Mouse (Mus musculus) common myeloid progenitor, adult 5-6 weeks (primary cell): Measurements from ENCODE around the gene Otud5. TPM values are rescaled to one million over a fixed set of nuclear protein-coding genes. Genes with fewer than 3 reads are reported as not detected.
"Not testable (repeated sequence)": the region's sequence is repeated elsewhere in the genome, so short reads cannot be mapped to it uniquely, and the experiment has no call there.

Experiments used
- ATAC-seq: replicated peaks from 2 replicates; pipeline ENCODE4 v1.8.0; 2016; ENCODE audit warnings: low read depth, mild to moderate bottlenecking, moderate TSS enrichment, inconsistent platforms; ENCODE audit not compliant: poor library complexity, severe bottlenecking
- total RNA-seq: library from RNA; stranded (forward); fragments of 200-1000, 187-1606 nt; gene quantifications from 2 replicates; pipeline ENCODE4 v1.2.3, GENCODE M21; 2017

Otud5 gene
- total RNA-seq, 1 experiment from 2014 or later = 57.9 TPM

DNA sequence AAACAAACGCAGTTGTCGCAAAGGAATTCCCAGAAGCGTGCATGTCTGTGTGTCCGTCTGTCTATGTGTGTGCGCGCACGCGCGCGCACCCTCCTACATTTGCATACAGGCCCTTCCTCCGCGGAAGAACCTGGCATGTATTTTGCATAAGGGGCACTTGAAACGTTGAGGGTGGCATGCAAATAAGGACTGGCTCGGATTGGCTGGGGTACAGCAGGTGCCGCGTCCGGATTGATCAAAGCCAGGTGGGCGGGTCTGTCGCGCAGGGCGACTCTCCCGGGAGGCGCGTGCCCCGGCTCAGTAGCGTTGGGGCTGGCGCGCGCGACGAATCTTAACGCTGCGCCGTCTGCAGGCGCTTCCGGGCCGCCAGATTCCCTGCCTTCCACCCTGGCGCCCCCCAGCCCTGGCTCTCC is 36.8 kb downstream of the Otud5 start, which contains the start of gene Pim2:
TSS of gene Pim2 (plus strand) at position 256 of the 413 bp plus-strand sequence.
- ATAC-seq = peak; percentile 91

GRCm38 (mm10) chrX:7878495-7878894 is 37.3 kb downstream of the Otud5 start:
- ATAC-seq = no peak

DNA sequence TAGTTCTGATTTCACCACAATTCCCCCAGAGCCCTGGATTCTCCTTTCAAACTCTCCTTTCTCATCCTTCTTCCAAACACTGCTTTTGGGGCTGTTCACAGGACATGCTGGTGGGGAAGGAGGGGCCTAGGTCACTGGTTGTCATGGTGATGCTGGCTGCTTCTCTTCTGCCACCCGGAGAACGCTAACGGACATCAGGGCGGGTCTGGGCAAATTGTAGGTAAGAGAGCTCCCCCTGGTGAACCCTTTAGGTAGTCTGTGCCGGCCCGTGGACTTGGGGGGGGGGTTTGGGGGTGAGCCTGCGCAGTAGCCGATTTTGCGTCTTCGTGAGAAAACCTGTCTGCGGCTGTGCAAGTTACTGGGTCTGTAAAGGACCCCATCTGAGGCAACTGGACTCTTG is 38.7 kb downstream of the Otud5 start:
- peak; percentile 60 for ATAC-seq

DNA sequence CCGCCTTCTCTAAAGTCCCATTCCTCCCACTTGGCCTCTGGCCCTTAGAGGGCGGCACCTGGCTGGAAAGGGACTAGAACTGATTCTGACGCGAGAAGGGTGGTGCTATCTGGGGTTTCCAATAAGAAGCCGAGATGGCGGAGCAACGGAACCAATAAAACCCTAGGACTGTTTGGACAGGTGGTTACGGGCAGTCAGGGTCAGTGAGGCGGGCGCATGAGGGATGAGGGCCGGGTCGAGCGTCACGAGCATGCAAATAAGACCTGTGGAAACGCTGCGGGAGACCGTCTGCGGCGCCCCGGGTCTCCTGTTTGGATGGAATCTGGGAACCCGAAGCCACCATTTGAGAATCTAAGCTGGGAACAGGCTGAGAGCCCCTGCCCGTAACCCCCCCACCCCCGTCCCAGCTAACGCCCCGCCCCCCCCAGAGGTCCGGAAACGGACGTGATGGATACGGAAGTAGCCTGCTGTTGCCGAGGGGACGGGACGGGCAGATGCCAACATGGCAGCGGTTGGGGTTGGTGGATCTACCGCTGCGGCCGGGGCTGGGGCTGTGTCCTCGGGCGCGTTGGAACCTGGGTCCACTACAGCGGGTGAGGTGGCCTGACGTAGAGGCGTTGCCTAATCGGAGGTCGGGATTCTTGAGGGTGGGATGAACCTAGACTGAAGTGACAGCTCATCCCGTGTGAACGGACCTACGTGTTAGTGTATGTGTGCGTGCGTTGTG is 42.8 kb downstream of the Otud5 start, which contains the start of gene Slc35a2:
TSS of gene Slc35a2 (plus strand) at position 188 of the 727 bp plus-strand sequence.
- peak; percentile 85 for ATAC-seq

DNA sequence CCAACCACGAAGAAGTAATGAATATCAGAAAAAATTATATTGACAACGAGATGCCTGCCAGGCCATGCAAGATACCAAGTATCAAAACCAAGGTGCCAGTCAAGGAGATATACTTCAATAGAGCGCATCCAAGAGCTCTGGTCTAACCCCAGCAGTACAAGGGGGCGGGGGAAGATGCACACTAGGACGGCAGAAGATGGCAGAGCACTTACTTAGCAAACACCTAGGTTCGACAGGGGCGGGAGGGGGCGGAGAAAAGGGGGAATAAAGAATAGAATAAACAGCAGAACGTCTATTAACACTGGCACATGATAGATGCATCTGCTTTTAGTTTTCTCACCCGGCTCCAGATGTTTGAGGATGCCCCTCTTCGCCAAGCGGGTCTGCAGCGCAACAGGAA is 57.0 kb downstream of the Otud5 start:
- no peak for ATAC-seq

DNA sequence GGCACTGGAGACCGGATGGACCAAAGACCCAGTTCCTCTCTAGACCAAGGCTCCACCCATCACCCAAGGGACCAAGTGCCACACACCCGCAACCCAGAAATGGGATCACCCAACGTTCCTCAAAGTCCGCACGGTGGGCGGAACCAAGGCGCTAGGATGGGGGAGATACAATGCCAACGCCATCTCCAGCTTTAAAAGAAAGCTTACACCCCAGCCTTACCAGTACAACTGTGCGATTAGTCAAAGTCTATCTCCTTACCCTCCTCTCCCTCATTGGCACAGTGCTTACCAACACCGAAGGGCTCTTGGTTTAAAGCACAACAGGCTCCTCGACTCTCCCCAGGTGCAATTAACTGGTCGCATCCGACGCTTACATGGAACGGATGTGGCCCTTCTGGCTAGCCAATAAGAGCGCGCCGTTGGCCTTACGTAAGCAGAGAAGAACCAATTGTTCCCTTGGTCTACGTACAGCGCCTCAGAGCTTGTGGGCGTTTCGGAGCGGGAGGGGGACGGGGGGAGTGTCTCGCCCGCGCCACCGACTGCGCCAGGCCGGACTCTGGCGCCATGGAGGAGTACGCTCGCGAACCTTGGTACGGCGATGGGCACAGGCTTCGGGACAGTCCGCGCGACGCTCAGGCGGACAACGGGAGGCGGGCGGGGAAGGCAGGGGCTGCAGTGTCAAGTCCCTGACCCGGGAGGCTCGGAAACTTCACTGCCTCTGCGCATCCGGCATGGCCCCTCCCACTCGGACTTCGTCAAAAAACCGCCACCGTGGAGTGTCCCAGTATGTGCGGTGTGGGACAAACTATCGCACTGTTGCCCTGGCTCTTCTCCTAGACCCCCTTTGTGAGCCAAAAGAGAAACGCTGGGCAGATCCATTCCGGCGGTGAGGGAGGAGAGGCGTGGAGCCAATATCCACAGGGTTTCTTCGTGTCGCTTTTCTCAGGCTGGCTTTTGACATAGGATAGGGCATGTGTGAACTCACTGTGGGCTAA is 58.0 kb downstream of the Otud5 start, which contains the start of the genes Pqbp1 and Timm17b:
TSS of gene Pqbp1 (minus strand) at position 390 of the 995 bp plus-strand sequence.
TSS of gene Timm17b (plus strand) at position 478 of the 995 bp plus-strand sequence.
- ATAC-seq = peak; percentile 95

DNA sequence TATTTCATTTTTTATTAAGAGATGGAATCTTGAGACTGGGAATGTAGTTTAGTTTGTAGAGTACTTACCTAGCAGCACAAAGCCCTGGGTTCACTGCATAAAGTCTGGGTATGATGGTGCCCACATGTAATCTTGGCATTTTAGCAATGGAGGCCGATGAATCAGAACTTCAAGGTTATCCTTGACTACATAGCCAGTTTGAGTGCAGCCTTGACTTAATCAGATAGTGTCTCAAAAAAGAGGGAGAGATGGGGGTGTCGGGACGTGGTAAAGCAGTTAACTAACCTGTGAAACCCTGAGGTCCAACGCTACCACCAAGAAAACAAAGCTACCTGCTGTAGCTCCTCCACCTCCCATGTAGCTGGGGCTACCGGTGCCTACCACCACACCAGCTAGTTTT is 63.3 kb downstream of the Otud5 start:
- ATAC-seq = no peak

DNA sequence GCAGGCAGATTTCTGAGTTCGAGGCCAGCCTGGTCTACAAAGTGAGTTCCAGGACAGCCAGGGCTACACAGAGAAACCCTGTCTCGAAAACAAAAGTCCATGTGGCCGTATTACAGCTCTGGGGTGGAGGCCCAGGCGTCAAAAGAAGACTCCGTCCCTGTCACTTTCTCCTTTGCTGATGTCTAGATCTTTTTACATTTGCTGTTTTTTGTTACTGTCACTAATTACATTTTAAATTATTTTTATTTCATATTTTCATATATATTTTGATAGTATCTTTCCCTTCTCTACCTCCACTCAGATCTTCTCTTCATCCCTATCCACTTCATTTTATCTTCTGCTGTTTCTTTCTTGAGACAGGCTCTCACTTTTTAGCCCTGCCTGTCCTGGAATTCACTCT is 66.6 kb downstream of the Otud5 start, which contains the start of gene Gm10491:
TSS of gene Gm10491 (minus strand) at position 101 of the 400 bp plus-strand sequence.
- ATAC-seq = no peak

DNA sequence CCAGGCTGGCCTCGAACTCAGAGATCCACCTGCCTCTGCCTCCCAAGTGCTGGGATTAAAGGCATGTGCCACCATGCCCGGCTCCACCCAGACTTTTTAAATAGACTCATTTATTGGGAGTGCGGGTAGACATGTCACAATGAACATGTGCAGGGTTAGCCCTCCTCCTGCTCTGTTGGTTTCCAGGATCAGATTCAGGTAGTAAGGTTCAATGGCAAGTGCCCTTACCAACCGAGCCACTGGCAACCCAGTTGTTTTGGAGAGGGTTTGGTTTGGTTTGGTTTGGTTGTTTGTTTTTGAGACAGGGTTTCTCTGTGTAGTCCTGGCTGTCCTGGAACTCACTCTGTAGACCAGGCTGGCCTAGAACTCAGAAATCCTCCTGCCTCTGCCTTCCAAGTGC is 68.1 kb downstream of the Otud5 start, which contains the start of gene Gm10490:
TSS of gene Gm10490 (plus strand) at position 301 of the 400 bp plus-strand sequence.
- not testable (repeated sequence) for ATAC-seq

DNA sequence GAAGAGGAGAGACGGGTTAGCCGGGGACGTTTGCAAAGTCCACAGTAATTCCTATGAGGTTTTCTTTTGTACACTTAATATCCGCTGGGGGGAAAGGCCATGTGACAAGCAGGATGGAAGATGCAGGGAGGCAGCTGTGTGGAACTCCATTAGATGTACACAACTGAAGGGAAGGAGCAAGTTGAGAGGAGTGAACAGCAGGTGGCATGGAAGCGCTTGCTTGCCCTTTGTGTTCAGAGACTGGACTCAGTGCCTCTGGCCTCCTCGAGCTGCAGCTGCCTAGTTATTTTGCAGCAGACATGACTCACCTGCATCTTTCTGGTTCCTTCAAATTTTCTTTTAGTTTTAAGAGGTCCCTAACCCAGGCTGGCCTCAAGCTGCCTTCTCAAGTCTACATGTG is 69.3 kb downstream of the Otud5 start:
- no peak for ATAC-seq

GRCm38 (mm10) chrX:7915669-7916068 is 74.5 kb downstream of the Otud5 start:
- ATAC-seq = peak; percentile 87

GRCm38 (mm10) chrX:7917960-7918359 is 76.8 kb downstream of the Otud5 start:
- ATAC-seq = not testable (repeated sequence)

GRCm38 (mm10) chrX:7919601-7920383 is 78.6 kb downstream of the Otud5 start, which contains the start of gene Pcsk1n:
TSS of gene Pcsk1n (plus strand) at chrX:7919822.
- no peak for ATAC-seq

GRCm38 (mm10) chrX:7922032-7922431 is 80.9 kb downstream of the Otud5 start:
- ATAC-seq = no peak

Other genes with a start within 250 kb of the Otud5 start
- gene Ccdc22, start 235.8 kb upstream of the Otud5 start, total RNA-seq = 31.2 and 36.4 TPM in 2 replicates
- 0.05 TPM in 1 of 2 replicates, not detected in the other for gene Cacna1f, start 234.3 kb upstream of the Otud5 start, total RNA-seq
- gene Syp, start 202.9 kb upstream of the Otud5 start, total RNA-seq = 1.6 TPM in 1 of 2 replicates, not detected in the other
- gene Prickle3, start 184.1 kb upstream of the Otud5 start, total RNA-seq = 3.4 and 4.6 TPM in 2 replicates
- 42.5 and 44.7 TPM in 2 replicates for gene Plp2, start 170.0 kb upstream of the Otud5 start, total RNA-seq
- 0.68 TPM in 1 of 2 replicates, not detected in the other for gene Magix, start 160.1 kb upstream of the Otud5 start, total RNA-seq
- 19.6 and 22.4 TPM in 2 replicates for gene Gpkow, start 144.2 kb upstream of the Otud5 start, total RNA-seq
- 31.1 and 31.9 TPM in 2 replicates for gene Wdr45, start 127.0 kb upstream of the Otud5 start, total RNA-seq
- gene Gm45208, start 119.1 kb upstream of the Otud5 start, total RNA-seq = not detected in 2 replicates
- gene Praf2, start 112.9 kb upstream of the Otud5 start, total RNA-seq = 6.2 and 10.4 TPM in 2 replicates
- 5.2 and 6.8 TPM in 2 replicates for gene Ccdc120, start 90.5 kb upstream of the Otud5 start, total RNA-seq
- gene Tfe3, start 78.8 kb upstream of the Otud5 start, total RNA-seq = 7.1 and 10.1 TPM in 2 replicates
- 73.1 and 85.8 TPM in 2 replicates for gene Gripap1, start 51.6 kb upstream of the Otud5 start, total RNA-seq
- gene Kcnd1, start 19.1 kb upstream of the Otud5 start, total RNA-seq = 0.91 TPM in 1 of 2 replicates, not detected in the other
- gene Pim2, start 36.9 kb downstream of the Otud5 start, total RNA-seq = 2.2 and 5.0 TPM in 2 replicates
- 10.5 and 13.2 TPM in 2 replicates for gene Slc35a2, start 42.7 kb downstream of the Otud5 start, total RNA-seq
- gene Pqbp1, start 57.9 kb downstream of the Otud5 start, total RNA-seq = 156 and 162 TPM in 2 replicates
- gene Timm17b, start 58.0 kb downstream of the Otud5 start, total RNA-seq = 42.2 and 54.8 TPM in 2 replicates
- not detected in 2 replicates for gene Gm10491, start 66.5 kb downstream of the Otud5 start, total RNA-seq
- not detected in 2 replicates for gene Gm10490, start 68.2 kb downstream of the Otud5 start, total RNA-seq
- gene Pcsk1n, start 78.5 kb downstream of the Otud5 start, total RNA-seq = not detected in 2 replicates
- gene Eras, start 87.2 kb downstream of the Otud5 start, total RNA-seq = not detected in 2 replicates
- gene Hdac6, start 106.5 kb downstream of the Otud5 start, total RNA-seq = 11.0 and 13.1 TPM in 2 replicates
- gene Gata1, start 136.7 kb downstream of the Otud5 start, total RNA-seq = 46.7 and 51.4 TPM in 2 replicates
- not detected in 2 replicates for gene Glod5, start 177.1 kb downstream of the Otud5 start, total RNA-seq
- 60.0 and 70.0 TPM in 2 replicates for gene Suv39h1, start 233.4 kb downstream of the Otud5 start, total RNA-seq
- 68.8 and 74.5 TPM in 2 replicates for gene Was, start 249.1 kb downstream of the Otud5 start, total RNA-seq